Mouse (Mus musculus): ENCODE measurements around the gene Tcp11. TPM values are rescaled to one million over a fixed set of nuclear protein-coding genes. Genes with fewer than 3 reads are reported as not detected.

The Tcp11 gene
- polyA plus RNA-seq, 1 experiment = 5.0 TPM

DNA sequence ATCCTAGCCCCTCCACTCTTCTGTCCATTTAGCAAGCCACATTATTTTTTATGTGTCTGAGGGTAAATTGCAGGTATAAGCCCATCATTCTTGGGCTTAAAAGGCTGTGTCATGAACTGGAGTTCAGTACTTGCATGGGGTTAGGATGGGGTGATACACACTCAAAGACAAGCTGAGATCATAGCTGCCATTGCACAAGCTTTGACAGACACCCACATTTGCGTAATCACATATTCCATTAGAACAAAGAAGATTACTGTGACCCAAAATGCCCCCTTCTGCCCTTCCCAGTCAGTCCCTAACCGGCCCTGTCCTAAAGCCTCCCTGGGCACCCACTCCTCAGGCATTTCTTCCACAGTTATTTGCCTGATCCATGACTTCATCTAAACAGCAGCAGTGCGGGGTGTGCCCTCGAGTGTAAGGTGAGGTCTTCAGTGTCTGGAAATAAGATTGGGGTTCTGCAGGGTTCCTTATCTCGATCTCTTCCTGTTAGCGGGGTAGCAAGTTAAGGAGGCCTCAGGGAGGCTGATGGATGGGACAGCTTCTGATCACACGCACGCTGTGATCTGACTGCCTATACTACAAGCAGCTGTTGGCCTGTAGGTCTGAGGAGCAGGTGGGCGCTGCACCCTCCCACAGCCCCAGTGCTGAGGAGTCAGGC lies 49.0 kb downstream of the Tcp11 start:
- DNase-seq = no peak
- Histone ChIP-seq H3K4me3 (ENCODE audit: control insufficient read depth, insufficient read depth, low read length) (no peak overlapping the region), H3K27ac (ENCODE audit: control insufficient read depth, insufficient read depth, low read length) (no peak overlapping the region), H3K4me1 (replicated peaks; ENCODE audit: control insufficient read depth, insufficient read depth, low read length) (peaks cover 2% of the 10 kb centered on the region; the same call in 1 of the 2 replicates), H3K27me3 (ENCODE audit: control insufficient read depth, insufficient read depth, low read length) (no peaks in the 10 kb centered on the region), H3K36me3 (ENCODE audit: control insufficient read depth, insufficient read depth, low read length) (peaks cover 5% of the 10 kb centered on the region; the same call in 1 of the 2 replicates)
- WGBS = 76% methylated on average over 9 of the region's 9 CpGs
- no peak for TF ChIP-seq POLR2A (IDR thresholded peaks at IDR 0.05; ENCODE audit: control insufficient read depth, extremely low read depth, insufficient read depth, low read length, poor library complexity)
- TF ChIP-seq CTCF (IDR thresholded peaks at IDR 0.05; ENCODE audit: borderline replicate concordance, control insufficient read depth, extremely low read depth, insufficient read depth, low read length, poor library complexity) = no peak

DNA sequence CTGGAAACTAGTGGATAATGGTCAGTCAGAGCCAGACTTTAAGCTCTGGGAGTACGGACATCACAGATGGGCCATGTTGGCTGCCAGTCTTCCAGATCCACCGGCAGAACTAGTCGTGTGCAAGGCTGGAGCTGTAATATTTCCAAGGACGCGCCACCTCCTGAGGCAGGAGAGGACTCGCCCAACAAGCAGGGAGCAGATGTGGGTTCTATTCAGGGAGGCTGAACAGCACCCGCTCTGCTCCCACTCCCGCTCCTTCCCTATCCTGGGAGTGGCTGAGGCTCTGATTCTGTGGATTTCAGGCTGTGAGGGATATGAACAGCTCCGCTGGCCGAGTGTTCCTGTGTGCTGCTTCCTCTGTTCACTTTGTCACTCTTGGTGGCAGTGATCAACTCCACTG lies 50.0 kb downstream of the Tcp11 start:
- no peak for DNase-seq
- Histone ChIP-seq H3K27me3 (ENCODE audit: control insufficient read depth, insufficient read depth, low read length) (no peaks in the 10 kb centered on the region), H3K4me3 (ENCODE audit: control insufficient read depth, insufficient read depth, low read length) (no peak overlapping the region), H3K4me1 (replicated peaks; ENCODE audit: control insufficient read depth, insufficient read depth, low read length) (peaks cover 2% of the 10 kb centered on the region; the same call in 1 of the 2 replicates), H3K36me3 (ENCODE audit: control insufficient read depth, insufficient read depth, low read length) (peaks cover 5% of the 10 kb centered on the region; the same call in 1 of the 2 replicates), H3K27ac (ENCODE audit: control insufficient read depth, insufficient read depth, low read length) (no peak overlapping the region)
- 92% methylated on average over 10 of the region's 10 CpGs for WGBS
- TF ChIP-seq POLR2A (IDR thresholded peaks at IDR 0.05; ENCODE audit: control insufficient read depth, extremely low read depth, insufficient read depth, low read length, poor library complexity) (no peak), CTCF (IDR thresholded peaks at IDR 0.05; ENCODE audit: borderline replicate concordance, control insufficient read depth, extremely low read depth, insufficient read depth, low read length, poor library complexity) (no peak)

DNA sequence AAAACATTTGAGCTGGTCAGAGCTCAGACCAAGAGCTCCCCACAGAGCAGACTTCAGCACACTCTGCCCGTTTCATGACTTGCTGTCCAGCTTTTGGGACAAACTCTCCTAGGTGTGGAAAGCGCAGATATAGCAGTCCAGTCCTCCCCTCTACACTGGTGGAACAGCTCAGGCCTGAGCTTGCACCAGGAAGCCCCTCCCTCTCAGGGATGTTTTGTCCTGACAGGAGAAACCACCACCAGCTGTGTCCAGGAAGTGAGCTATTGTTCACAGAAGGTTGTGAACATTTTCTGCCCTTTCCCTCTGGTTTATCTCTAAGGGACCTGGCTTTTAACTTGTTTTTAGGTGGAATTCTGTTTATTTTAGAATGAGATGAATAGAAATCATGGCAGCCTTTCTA lies 51.1 kb downstream of the Tcp11 start:
- 88% methylated on average over 2 of the region's 2 CpGs for WGBS
- DNase-seq = no peak
- peaks cover 5% of the 10 kb centered on the region; the same call in 1 of the 2 replicates for H3K36me3 ChIP-seq (ENCODE audit: control insufficient read depth, insufficient read depth, low read length)
- H3K27ac ChIP-seq (ENCODE audit: control insufficient read depth, insufficient read depth, low read length) = no peak overlapping the region
- H3K27me3 ChIP-seq (ENCODE audit: control insufficient read depth, insufficient read depth, low read length) = no peaks in the 10 kb centered on the region
- TF ChIP-seq CTCF (IDR thresholded peaks at IDR 0.05; ENCODE audit: borderline replicate concordance, control insufficient read depth, extremely low read depth, insufficient read depth, low read length, poor library complexity) (no peak), POLR2A (IDR thresholded peaks at IDR 0.05; ENCODE audit: control insufficient read depth, extremely low read depth, insufficient read depth, low read length, poor library complexity) (no peak)
- peaks cover 2% of the 10 kb centered on the region; the same call in 1 of the 2 replicates for H3K4me1 ChIP-seq (replicated peaks; ENCODE audit: control insufficient read depth, insufficient read depth, low read length)
- H3K4me3 ChIP-seq (ENCODE audit: control insufficient read depth, insufficient read depth, low read length) = no peak overlapping the region

DNA sequence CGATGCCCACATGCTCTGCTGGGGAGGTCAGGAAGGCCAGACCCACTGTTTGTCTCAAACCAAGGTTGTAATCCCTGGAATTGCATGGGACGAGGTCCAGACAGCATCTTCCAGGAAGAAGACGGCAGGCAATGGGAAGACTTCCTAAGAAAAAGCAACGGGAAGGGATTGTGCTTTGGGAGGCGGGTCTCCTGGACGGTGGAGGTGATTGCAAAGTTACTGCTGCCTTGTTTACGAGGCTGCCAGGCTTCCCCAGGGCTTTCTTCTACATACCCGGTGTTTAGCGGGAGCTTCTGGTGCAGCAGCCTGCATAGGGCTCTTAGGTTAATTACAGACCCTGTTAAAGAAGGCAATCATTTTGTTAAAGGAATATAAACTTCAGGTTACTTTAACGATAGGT lies 52.2 kb downstream of the Tcp11 start:
- Histone ChIP-seq H3K4me3 (ENCODE audit: control insufficient read depth, insufficient read depth, low read length) (no peak overlapping the region), H3K36me3 (ENCODE audit: control insufficient read depth, insufficient read depth, low read length) (peaks cover 5% of the 10 kb centered on the region; the same call in 1 of the 2 replicates), H3K27me3 (ENCODE audit: control insufficient read depth, insufficient read depth, low read length) (no peaks in the 10 kb centered on the region), H3K4me1 (replicated peaks; ENCODE audit: control insufficient read depth, insufficient read depth, low read length) (peaks cover 10% of the 10 kb centered on the region), H3K27ac (ENCODE audit: control insufficient read depth, insufficient read depth, low read length) (no peak overlapping the region)
- 97% methylated on average over 10 of the region's 10 CpGs for WGBS
- DNase-seq = no peak
- no peak for TF ChIP-seq CTCF (IDR thresholded peaks at IDR 0.05; ENCODE audit: borderline replicate concordance, control insufficient read depth, extremely low read depth, insufficient read depth, low read length, poor library complexity)
- no peak for TF ChIP-seq POLR2A (IDR thresholded peaks at IDR 0.05; ENCODE audit: control insufficient read depth, extremely low read depth, insufficient read depth, low read length, poor library complexity)

DNA sequence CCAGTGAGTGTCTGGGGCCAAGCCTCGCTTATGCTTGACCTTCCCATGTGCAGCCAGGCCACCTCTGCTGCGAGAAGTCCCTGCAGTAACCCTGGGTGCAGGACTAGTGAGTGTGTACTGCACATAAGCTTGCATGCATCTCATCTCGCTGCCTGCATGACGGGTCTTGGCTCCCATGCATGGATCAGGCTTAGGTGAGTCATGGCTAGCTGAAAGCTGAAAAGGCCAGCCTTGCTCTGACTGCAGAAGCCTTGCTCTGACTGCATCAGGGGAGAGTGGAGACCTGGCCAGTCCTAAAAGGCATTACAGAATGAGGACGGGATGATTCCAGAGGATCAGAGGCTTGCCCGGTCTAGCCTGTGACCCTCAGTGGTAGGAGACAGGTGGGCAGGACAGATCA lies 53.2 kb downstream of the Tcp11 start:
- no peak overlapping the region for H3K4me3 ChIP-seq (ENCODE audit: control insufficient read depth, insufficient read depth, low read length)
- H3K27me3 ChIP-seq (ENCODE audit: control insufficient read depth, insufficient read depth, low read length) = no peaks in the 10 kb centered on the region
- TF ChIP-seq POLR2A (IDR thresholded peaks at IDR 0.05; ENCODE audit: control insufficient read depth, extremely low read depth, insufficient read depth, low read length, poor library complexity) = no peak
- TF ChIP-seq CTCF (IDR thresholded peaks at IDR 0.05; ENCODE audit: borderline replicate concordance, control insufficient read depth, extremely low read depth, insufficient read depth, low read length, poor library complexity) = no peak
- 96% methylated on average over 6 of the region's 6 CpGs for WGBS
- peaks cover 5% of the 10 kb centered on the region; the same call in 1 of the 2 replicates for H3K36me3 ChIP-seq (ENCODE audit: control insufficient read depth, insufficient read depth, low read length)
- H3K4me1 ChIP-seq (replicated peaks; ENCODE audit: control insufficient read depth, insufficient read depth, low read length) = peaks cover 19% of the 10 kb centered on the region
- no peak overlapping the region for H3K27ac ChIP-seq (ENCODE audit: control insufficient read depth, insufficient read depth, low read length)
- DNase-seq = no peak

DNA sequence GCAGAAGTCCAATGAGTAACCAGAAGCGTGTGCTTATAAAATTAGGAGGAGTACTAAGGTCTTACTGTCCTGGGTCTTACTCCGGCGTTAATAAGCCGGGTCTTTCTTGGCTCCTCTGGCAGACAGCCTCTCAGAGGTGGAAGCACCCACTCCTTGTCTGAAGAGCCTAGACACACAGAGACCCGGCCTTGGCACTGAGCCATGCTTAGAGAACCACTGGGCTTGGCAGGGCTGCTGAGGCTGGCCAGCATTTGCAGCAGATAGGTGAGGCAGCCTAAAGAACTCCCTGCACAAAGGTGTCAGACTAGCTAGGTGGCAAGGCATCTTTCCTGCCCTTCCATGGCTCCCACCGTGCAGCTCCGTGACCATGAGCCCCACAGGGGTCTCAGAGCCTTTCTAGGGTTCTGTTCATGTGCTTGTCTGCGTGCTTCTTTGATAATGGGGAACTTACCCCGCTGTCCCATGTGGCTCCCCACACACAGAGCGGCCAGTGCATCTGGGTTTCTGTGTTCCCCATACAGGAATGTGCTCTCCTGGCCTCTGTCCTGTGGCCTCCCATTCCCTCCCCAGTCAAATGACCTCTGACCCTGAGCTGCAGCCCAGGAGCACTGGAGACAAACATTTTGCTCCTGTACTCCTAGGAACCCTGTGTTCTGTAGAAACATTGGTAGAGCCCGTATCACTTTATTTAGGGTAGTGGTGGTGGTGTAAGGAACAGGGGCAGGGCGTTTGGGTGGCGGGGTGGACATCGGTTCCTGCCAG lies 54.1 kb downstream of the Tcp11 start:
- Histone ChIP-seq H3K27ac (ENCODE audit: control insufficient read depth, insufficient read depth, low read length) (no peak overlapping the region), H3K36me3 (ENCODE audit: control insufficient read depth, insufficient read depth, low read length) (peaks cover 5% of the 10 kb centered on the region; the same call in 1 of the 2 replicates), H3K4me1 (replicated peaks; ENCODE audit: control insufficient read depth, insufficient read depth, low read length) (peaks cover 24% of the 10 kb centered on the region), H3K4me3 (ENCODE audit: control insufficient read depth, insufficient read depth, low read length) (no peak overlapping the region), H3K27me3 (ENCODE audit: control insufficient read depth, insufficient read depth, low read length) (no peaks in the 10 kb centered on the region)
- DNase-seq = no peak
- no peak for TF ChIP-seq CTCF (IDR thresholded peaks at IDR 0.05; ENCODE audit: borderline replicate concordance, control insufficient read depth, extremely low read depth, insufficient read depth, low read length, poor library complexity)
- TF ChIP-seq POLR2A (IDR thresholded peaks at IDR 0.05; ENCODE audit: control insufficient read depth, extremely low read depth, insufficient read depth, low read length, poor library complexity) = no peak
- 84% methylated on average over 14 of the region's 14 CpGs for WGBS
